In genomic region chr2:75002562-75002961, GRCm38 (mm10) we compare ENCODE assay signal across 10 mouse cellular contexts.
DNase-seq lines count a peak whose midpoint lies in the region; ATAC-seq and TF ChIP-seq lines count a peak whose summit lies in the region.
"Had no signal": no experiment of that assay in that cellular context is flagged by ENCODE, and none has a peak within 500 bp of the region (broad histone marks: within the 10 kb centered on the region; RNA-seq: fewer than 3 reads in every experiment).

No protein-coding gene starts in this region.

- 34% methylated on average over 12 of the region's 12 CpGs for WGBS in hindbrain, embryonic 15.5 days
- 76% methylated on average over 12 of the region's 12 CpGs for WGBS in kidney, embryonic 14.5 days

- intact Hi-C loops in gastrocnemius, adult 2 months (cut with DNase I): no loop called here

- peak overlapping the region; percentile 45 for H3K4me2 ChIP-seq in hindbrain, embryonic 15.5 days
- no peak overlapping the region for H3K4me2 ChIP-seq in kidney, embryonic 14.5 days (replicated peaks; ENCODE audit: low read depth, low read length)

- TF ChIP-seq CTCF in gastrocnemius, adult 2 months (IDR thresholded peaks at IDR 0.05): no peak

- no peaks in the 10 kb centered on the region for H3K27me3 ChIP-seq in hindbrain, embryonic 15.5 days
- H3K27me3 ChIP-seq in kidney, embryonic 14.5 days (ENCODE audit: control insufficient read depth, insufficient read depth, low read length): no peaks in the 10 kb centered on the region

- H3K9me3 ChIP-seq in hindbrain, embryonic 15.5 days: no peaks in the 10 kb centered on the region
- H3K9me3 ChIP-seq in kidney, embryonic 14.5 days (ENCODE audit: control insufficient read depth, low read length): no peaks in the 10 kb centered on the region

- H3K4me1 ChIP-seq in hindbrain, embryonic 15.5 days (replicated peaks): peaks cover 12% of the 10 kb centered on the region
- peaks cover 6% of the 10 kb centered on the region; the same call in 1 of the 2 replicates for H3K4me1 ChIP-seq in kidney, embryonic 14.5 days (ENCODE audit: control insufficient read depth, insufficient read depth, low read length)

- peak; percentile 30 for DNase-seq in gastrocnemius, adult 2 months
- no peak for DNase-seq in gastrocnemius, postnatal 10 days
- DNase-seq in right cerebral cortex, postnatal 4 days: peak; percentile 10
- no peak for DNase-seq in right cerebral cortex, adult 18-20 months
- DNase-seq in yolk sac, embryonic 10.5 days (ENCODE audit: low spot score): no peak
- no peak for DNase-seq in cerebellum, adult 9-11 months
- DNase-seq: cerebellum, adult 18-20 months had no signal

- peak overlapping the region; percentile 58; the same call in 1 of the 2 replicates for H3K27ac ChIP-seq in gastrocnemius, adult 2 months
- H3K27ac ChIP-seq in hindbrain, embryonic 15.5 days (replicated peaks): no peak overlapping the region; the same call in 1 of the 2 replicates
- H3K27ac ChIP-seq in kidney, embryonic 14.5 days (ENCODE audit: low read depth, low read length): no peak overlapping the region

- ATAC-seq in hindbrain, embryonic 15.5 days (ENCODE audit: low FRiP score, low read depth): no peak
- no peak for ATAC-seq in kidney, embryonic 14.5 days (ENCODE audit: low FRiP score, low TSS enrichment)

- peak overlapping the region; percentile 40 for H3K4me3 ChIP-seq in gastrocnemius, adult 2 months
- H3K4me3 ChIP-seq in hindbrain, embryonic 15.5 days: peak overlapping the region; percentile 13; the same call in 1 of the 2 replicates
- no peak overlapping the region for H3K4me3 ChIP-seq in kidney, embryonic 14.5 days (ENCODE audit: low read length)
- H3K4me3 ChIP-seq: erythroblast, embryonic 14.5 days had no signal

- peak overlapping the region; percentile 10; the same call in 1 of the 2 replicates for H3K9ac ChIP-seq in hindbrain, embryonic 15.5 days
- H3K9ac ChIP-seq in kidney, embryonic 14.5 days (ENCODE audit: low read depth, low read length): no peak overlapping the region

- no peaks in the 10 kb centered on the region for H3K36me3 ChIP-seq in hindbrain, embryonic 15.5 days
- H3K36me3 ChIP-seq in kidney, embryonic 14.5 days (ENCODE audit: control insufficient read depth, insufficient read depth, low read length): no peaks in the 10 kb centered on the region

Comparison
In these comparisons a context has a peak if more than half of its experiments do, and no peak if none do; other contexts are left out.
1. DNase-seq: peak in gastrocnemius, adult 2 months (single experiment) and right cerebral cortex, postnatal 4 days (single experiment); none in gastrocnemius, postnatal 10 days (single experiment), right cerebral cortex, adult 18-20 months (single experiment), yolk sac, embryonic 10.5 days (single experiment) and cerebellum, adult 9-11 months (single experiment).